Mouse (Mus musculus): ENCODE data around the gene Nabp2. TPM values are rescaled to one million over a fixed set of nuclear protein-coding genes. Genes with fewer than 3 reads are reported as not detected.

Nabp2 gene
- polyA plus RNA-seq, 2 experiments from 2014 or later, result 63.3 to 77.5 TPM

GRCm38 (mm10) chr10:128429052-128429451, 17.8 kb upstream of the Nabp2 start:
- no peak for ATAC-seq

DNA sequence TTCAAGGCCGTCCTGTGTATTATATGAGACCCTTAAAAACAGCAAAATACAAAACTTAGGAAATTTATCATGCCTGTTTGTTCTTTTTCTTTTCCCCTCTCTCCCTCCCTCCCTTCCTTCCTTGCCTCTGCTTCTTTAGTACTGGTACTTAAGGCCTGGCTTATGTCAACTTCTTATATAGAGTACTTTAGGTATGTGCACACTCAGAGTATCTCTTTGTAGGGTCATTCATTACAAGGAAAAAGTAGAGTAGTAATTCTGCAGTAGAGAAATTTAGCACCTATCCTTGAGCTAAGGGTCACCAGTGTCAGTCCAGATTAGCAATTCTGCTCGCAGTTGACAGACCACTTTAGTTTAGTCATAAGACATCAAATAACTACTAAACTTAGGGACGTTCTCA, 14.0 kb upstream of the Nabp2 start:
- no peak for ATAC-seq

GRCm38 (mm10) chr10:128424604-128425003, 13.3 kb upstream of the Nabp2 start:
- ATAC-seq, result peak; percentile 99

- ATAC-seq, result no peak
These were observed 11.1 kb upstream of the Nabp2 start for GRCm38 (mm10) chr10:128422426-128422825.

- no peak for ATAC-seq
These were observed 3.6 kb upstream of the Nabp2 start for GRCm38 (mm10) chr10:128414848-128415247.

- ATAC-seq, result no peak
These were observed 1.8 kb upstream of the Nabp2 start for GRCm38 (mm10) chr10:128413076-128413475.

DNA sequence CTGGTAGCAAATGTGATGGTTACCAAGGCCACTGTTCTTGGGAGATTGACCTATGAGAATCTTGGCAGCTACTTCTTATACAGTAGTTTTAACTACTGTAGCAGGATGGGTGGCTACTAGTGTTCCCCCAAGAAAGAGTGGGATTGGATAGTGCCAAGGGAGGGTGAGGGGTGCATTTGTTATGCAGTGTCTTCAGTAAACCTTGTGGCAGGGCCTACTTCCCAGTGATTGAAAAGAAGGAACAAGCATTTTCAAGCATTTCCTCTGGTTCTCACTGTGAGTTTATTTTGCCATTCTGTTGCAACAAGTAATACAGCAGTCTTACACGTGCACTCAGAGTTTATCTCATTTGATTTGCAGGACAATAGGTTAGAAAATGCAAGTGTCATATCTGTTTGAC, 1.3 kb upstream of the Nabp2 start:
- ATAC-seq, result no peak

- ATAC-seq, result no peak
These were observed 726 bp upstream of the Nabp2 start for GRCm38 (mm10) chr10:128412055-128412381.

DNA sequence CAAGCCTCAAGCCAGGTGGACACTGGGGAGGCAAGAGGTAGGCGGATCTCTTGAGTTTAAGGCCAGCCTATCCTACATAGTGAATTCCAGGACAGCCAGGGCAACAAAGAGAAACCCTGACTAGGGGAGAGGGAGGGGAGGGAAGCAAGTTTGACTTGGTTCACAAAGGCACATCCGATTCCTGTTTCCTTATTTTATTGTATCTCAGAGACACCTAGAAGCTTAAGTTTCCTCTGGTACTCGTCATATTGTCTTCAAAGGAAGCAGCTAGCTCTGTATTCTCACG, 789 bp downstream of the Nabp2 start:
- no peak for ATAC-seq

GRCm38 (mm10) chr10:128409692-128410559, 1.4 kb downstream of the Nabp2 start:
- peak; percentile 91 for ATAC-seq

DNA sequence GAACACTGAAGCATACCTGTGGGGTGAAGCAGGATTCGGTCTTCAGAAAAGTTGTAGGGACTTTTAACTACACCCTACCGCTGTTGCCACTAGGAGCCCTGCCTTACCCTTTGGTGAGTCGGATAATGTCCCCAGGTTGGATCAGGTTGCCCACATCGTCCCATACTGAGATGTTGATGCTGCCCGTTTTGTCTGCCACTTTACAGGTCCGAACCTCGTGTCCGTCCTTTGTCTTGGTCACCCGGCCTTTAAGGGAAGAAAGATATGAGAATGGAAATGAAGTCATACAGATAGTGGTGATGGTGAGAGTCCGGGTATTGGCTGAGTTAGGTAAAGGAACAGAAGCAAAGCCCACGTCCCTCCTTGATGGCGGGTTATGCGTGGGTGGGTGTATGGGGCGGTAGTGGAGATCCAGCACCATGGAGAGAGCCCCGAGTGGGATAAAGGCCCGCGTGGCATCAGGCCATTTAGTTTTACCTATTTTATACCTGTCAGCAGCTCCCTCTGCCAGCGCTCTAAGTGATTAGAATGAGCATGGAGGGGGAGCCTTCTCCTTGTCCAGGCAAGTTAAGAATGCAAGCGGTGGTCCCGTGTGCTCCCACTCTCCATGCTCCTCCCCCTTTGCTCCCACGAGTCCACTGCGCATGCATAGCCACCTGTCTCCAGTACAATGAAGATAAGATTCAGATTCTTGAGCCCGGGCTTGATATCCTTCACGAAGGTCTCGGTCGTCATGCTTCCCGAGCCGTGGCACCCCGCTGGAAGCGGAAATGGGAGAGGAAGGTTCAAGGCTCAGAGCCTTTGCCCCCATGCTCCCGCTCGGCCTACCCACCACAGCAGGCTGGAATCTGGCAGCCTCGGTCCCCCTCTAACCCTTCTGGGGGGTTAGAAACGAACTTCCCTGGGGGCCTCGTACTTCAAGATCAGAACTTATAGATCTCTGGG, 2.4 kb downstream of the Nabp2 start:
- no peak for ATAC-seq

DNA sequence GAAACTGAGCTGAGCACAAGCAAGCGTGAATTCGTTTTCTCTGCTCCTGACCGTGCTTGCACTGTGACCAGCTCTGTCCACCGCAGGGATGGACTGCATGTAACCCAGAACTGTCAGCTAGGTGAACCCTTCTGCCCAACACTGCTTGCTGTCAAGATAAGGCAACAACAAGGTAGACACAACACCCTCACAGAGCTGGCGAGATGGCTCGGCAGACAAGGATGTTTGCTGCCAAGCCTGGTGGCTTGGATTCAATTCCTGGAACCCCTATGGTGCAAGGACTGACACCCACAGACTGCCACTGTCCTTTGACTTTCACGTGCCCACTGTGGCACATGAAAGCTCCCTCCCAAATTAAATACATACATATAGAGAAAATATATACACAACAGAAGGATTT, 7.4 kb downstream of the Nabp2 start:
- no peak for ATAC-seq

DNA sequence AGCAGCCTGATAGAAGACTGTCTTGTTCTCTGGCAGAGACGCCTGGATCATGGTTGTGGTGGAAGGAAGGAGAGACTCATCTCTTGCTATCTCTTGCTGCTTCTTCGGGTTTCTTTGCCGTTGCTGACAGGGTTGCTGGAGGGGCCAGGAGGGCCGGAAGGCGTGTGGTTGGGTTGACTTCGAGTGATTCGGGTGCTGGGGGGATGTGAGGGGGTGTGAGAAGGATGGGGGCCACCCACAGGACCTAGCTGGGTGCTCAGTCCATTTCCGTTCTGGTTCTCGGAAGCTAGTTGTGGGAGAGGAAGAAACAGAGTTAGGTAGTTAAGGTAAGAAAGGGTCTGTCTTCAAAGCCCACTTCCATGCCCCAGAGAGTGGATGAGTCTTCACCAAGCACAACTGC, 9.7 kb downstream of the Nabp2 start:
- peak; percentile 65 for ATAC-seq

DNA sequence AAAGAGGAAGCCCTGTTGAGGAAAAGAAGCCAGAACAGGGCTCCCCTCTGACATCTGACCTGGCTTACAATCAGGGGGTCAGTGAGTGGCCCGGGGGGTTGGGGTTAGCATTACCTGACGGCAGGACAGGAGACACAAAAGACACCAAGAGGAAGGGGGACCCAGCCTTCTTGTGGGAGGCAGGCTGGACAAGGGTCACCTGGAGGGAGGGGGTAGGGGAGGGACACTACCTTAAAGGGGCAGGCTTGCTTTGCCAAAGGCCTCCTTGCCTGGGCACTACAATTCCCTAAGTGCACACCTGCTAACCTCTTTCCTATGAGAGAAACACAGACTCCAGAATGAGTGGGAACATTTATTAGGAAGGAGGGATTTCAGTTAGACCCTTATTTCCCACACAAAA, 10.2 kb downstream of the Nabp2 start, which contains the start of gene Slc39a5:
Gene Slc39a5 (minus strand): TSS at position 174 of the 400 bp plus-strand sequence.
- ATAC-seq, result no peak

GRCm38 (mm10) chr10:128400338-128400737, 11.0 kb downstream of the Nabp2 start:
- ATAC-seq, result no peak

GRCm38 (mm10) chr10:128397466-128397865, 13.8 kb downstream of the Nabp2 start:
- ATAC-seq, result no peak

DNA sequence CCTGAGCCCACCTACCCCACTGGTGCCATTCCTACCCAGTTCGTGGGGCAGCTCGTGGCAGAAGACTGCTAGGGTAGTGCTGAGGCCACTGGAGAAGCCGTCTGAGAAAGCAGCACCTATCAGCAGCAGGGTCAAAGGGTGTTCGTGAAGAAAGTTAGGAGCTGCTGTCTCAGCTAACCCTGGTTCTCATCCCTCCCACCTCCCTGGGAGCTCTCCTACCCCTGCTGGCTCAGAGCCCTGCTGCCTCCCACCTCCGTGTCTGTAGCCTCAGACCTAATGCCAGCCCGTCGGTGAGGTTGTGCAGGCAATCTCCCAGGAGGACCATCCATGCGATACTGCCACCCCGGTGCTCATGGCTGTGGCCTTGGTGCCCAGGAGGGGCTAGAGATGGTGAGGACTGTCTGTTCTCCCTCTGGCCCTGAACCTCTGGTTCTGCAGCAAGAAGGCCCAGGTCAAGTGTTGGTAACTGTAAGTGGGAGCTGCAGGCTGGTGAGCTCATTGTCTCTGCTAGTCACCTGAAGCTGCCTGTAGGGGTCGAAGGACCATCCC, 14.5 kb downstream of the Nabp2 start:
- no peak for ATAC-seq

DNA sequence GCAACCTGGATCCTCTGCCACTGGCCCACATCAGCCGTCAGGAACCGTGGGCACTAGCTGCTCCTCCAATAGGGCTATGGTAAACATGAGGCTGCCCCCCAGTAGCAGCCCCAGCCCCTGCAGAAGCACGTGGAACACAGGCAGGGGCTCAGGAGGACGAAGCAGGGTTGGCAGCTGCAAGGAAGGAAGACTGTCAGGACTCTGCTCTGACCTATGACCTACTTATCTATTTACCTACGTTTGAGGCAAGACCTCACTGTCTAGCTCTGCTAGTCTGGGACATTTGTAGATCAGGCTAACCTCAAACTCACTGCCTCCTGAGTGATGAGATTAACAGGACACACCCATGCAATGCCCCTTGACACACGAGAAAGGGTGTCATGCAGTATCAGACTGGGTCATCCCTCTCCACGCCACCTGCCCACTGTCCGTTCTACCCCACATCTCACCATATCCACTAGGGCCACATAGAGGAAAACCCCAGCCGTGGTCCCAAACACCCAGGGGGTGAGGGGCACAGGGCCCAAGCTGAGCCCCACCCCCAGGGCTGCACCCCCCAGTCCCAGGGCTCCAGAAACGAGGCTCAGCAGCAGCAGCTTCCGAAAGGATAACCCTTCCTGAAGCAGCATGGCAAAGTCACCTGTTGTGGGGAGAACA, 15.1 kb downstream of the Nabp2 start:
- no peak for ATAC-seq

- no peak for ATAC-seq
These were observed 19.4 kb downstream of the Nabp2 start for GRCm38 (mm10) chr10:128391850-128392249.

DNA sequence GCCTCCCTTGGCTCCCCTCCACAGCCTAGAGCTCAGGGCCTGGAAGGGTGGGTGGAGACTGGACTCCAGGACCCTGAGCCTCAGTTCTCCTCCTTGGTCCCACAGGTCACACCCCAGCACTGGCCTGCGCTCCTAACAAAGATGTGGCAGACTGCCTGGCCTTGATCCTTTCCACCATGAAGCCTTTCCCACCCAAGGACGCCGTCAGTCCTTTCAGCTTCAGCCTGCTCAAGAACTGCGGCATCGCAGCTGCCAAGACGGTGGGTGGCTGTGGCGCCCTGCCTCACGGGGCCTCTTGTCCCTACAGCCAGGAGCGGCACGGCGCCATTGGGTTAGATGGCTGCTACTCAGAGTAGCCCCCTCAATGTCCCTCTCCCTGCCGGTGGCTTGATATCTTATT, 20.9 kb downstream of the Nabp2 start:
- ATAC-seq, result no peak

DNA sequence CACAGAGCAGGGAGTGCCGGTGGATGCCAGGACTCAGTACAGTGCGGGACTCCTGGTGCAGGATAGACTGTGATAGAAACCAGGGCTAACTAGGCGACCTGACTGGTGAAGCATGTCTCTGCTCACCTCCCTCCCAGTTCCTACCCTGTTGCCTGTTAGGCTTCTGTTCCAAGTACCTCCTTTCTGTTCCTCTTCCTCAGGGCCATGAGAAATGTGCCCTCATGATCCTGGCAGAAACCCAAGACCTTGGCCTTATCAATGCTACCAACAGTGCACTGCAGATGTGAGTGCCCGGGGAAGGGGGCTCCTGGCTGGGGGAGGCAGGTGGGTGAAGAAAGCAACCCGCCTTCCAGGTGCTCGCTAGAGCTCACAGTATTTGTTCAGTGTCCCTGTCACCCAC, 21.7 kb downstream of the Nabp2 start:
- ATAC-seq, result no peak

- ATAC-seq, result no peak
These were observed 22.4 kb downstream of the Nabp2 start for GRCm38 (mm10) chr10:128388941-128389340.

- no peak for ATAC-seq
These were observed 25.4 kb downstream of the Nabp2 start for GRCm38 (mm10) chr10:128385902-128386301.
